Mouse (Mus musculus) activated CD4-positive, CD25-positive, alpha-beta regulatory T cell, adult 4 months (primary cell): ENCODE measurements around the gene Heatr6. TPM values are rescaled to one million over a fixed set of nuclear protein-coding genes. Genes with fewer than 3 reads are reported as not detected.

Source experiments
- ATAC-seq: one replicate; pipeline ENCODE4 v1.8.0; 2017
- polyA plus RNA-seq, 2 experiments: library from polyadenylated mRNA; unstranded; fragments of 100-300 nt; shearing (Covaris generic); gene quantifications; one replicate each; pipeline ENCODE4 v1.2.1; 2017

Gene Heatr6
- polyA plus RNA-seq: 10 to 100 TPM; 27.8 to 28.1 TPM

DNA sequence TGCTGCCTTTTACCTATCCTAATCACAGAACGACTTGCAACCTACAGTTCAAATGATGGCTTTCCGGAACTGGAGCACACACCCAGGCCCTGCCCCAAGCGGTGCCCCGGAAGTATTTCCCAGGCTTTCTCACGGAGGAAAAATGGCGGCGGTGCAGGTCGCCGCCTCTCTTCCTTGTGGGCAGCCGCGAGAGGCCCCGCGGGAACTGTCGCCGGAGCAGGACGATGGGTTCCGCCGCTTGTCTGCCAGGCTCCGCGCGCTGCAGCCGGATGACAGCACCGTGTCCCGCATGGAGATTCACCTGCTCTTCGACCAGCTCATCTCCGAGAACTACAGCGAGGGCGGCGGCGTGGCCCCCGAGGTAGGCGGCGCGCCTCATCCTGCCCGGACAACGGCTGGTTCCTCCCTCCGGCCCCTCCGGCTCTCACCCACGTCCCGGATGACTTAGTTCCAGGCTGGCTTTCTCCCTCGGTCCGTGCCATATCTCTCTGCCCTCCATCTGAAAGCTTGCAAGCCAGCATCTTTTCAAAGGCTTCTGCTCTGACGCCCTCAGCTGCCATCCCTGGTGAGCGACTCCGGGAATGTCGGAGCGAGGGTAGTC lies at the start of gene Heatr6:
TSS of gene Heatr6 (plus strand) at position 116 of the 601 bp plus-strand sequence.
- ATAC-seq: peak; percentile 90

DNA sequence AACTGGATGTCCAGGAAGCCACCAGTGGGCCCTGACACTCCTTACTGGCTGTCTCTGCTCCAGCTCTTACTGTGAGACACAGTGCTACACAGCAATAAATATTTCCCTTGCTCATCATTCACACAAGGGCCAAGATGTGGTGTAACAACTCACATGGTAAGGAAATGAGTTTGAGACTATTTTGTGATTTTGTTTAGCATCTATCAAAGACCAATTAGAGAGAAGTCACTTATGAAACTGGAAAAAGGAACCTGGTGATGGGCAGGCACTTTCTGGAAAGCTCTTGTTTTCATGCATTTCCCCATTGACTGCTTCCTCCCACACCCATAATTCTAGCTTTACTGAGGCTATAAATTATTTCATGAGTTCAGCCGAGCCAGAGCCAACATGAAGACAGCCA lies 49.8 kb upstream of the Heatr6 start, which contains the start of gene Wfdc17:
TSS of gene Wfdc17 (plus strand) at position 287 of the 400 bp plus-strand sequence.
- no peak for ATAC-seq

DNA sequence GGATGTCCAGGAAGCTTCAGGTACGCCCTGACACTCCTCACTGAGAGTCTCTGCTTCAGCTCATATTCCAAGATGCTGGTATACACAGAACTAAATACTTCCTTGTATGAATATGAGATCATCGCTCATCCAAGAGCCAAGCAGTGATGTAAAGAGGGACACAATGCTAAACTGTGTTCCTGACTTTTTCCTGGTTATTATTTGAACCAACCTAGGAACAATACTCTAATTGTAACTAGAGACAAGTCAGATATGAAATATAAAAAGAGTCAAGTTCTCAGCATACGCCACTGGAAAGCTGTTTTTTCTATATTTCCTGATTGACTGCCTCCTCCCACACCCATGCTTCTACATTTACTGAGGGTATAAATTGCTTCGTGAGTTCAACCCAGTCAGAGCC lies 44.8 kb upstream of the Heatr6 start, which contains the start of gene Wfdc18:
TSS of gene Wfdc18 (plus strand) at position 301 of the 400 bp plus-strand sequence.
- ATAC-seq: no peak

- ATAC-seq: no peak
Measured at GRCm38 (mm10) chr11:83709683-83710082, 43.8 kb upstream of the Heatr6 start.

- no peak for ATAC-seq
Measured at GRCm38 (mm10) chr11:83712671-83713070, 40.8 kb upstream of the Heatr6 start.

DNA sequence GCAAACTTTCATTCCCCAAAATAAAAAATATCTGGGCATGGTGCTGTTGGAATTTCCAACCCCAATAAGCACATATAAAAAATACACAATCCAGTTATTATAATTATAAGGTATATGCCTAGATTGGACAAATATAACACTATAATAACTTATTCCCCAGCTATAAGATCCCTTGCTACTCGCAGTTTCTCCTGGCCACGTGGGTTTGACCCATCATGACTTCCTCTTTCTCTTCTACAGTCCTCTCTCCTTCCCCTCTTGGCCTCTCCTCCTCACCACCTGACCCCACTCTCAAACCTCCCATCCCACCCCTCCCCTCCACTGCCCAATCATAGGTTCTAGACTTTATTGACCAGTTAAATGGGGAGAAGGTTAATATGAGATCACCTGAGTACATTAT lies 39.6 kb upstream of the Heatr6 start:
- ATAC-seq: no peak

- no peak for ATAC-seq
Measured at GRCm38 (mm10) chr11:83717042-83717665, 36.3 kb upstream of the Heatr6 start.

- no peak for ATAC-seq
Measured at GRCm38 (mm10) chr11:83720766-83721165, 32.7 kb upstream of the Heatr6 start.

GRCm38 (mm10) chr11:83728757-83729432 lies 24.6 kb upstream of the Heatr6 start:
- ATAC-seq: no peak

GRCm38 (mm10) chr11:83731116-83731515 lies 22.4 kb upstream of the Heatr6 start:
- ATAC-seq: no peak

GRCm38 (mm10) chr11:83733071-83733640 lies 20.3 kb upstream of the Heatr6 start:
- ATAC-seq: no peak

DNA sequence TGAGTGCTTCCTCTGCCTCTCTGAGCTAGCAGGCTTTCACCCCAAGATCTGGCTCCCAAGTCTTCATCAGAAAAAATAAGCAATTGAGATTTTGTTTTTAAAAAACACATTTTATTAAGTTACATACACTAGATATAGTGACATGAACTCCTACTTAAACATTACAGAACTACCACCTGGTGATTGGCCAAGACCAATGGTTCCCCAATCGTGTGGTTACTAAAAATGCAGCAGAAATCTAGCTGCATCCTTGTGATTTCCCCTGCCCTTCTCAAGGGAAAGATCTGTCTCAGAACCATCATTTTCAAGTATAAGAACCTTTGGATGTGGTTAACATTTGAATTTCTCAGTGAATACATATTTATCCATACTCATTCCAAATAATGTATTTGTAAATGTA lies 19.3 kb upstream of the Heatr6 start:
- ATAC-seq: no peak

DNA sequence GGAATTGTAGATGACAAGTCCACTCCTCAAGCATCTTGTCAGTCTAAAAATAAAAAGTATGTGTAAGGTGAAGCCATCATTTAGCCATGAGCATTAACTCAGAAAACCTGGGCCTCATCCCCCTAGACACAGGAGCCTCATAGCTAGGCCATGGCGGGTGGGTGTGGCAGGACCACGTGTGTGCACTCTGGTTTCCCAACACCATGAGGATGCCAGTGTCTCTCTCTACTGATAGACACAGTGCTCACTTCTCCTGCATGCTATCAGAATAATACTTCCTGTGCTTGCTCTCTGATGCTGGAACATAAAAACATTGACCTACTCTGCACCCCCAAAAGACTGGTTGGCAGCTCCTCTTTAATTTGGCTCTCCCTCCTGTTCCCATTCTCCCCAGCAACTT lies 17.6 kb upstream of the Heatr6 start:
- no peak for ATAC-seq

DNA sequence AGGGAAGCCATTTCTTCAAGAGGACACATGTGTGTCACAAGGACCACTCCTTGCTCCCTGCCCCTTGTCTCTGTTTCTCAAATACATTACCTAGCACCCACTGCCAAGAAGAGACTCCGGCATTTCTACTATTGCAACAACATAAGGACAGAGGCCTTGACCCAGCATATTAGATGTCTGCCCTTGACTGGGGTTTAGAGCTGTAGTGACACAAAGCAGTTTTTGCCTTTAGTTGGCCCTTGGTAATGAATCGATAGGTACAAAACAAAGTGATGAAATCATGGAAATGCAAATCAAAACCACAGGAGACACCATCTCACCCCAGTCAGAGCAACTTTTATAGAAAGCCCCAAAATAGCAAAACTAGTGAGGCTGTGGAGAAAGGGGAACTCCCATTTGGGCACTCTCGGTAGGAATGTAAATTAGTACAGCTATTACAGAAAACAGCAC lies 16.4 kb upstream of the Heatr6 start:
- ATAC-seq: peak; percentile 86

- no peak for ATAC-seq
Measured at GRCm38 (mm10) chr11:83739241-83739640, 14.3 kb upstream of the Heatr6 start.

- no peak for ATAC-seq
Measured at GRCm38 (mm10) chr11:83740443-83740991, 13.0 kb upstream of the Heatr6 start.

- no peak for ATAC-seq
Measured at GRCm38 (mm10) chr11:83741841-83742240, 11.7 kb upstream of the Heatr6 start.

GRCm38 (mm10) chr11:83742731-83743355 lies 10.7 kb upstream of the Heatr6 start:
- no peak for ATAC-seq

DNA sequence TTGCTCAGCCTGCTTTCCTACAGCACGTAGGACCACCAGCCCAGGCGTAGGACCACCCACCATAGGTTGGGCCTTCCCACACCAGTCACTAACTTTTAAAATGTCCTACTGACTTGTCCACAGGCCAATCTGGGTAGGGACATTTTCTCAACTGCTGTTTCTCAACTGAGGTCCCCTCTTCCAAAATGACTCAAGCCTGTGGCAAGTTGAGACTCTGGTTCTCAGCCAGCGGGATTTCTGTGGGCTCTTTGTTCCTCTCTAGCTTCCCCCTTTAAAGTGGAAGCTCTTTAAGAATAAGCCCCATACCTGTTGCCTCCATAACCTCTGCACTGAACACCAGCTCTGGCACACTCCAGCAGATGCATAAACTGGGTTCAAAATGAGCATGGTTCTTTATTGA lies 10.0 kb upstream of the Heatr6 start:
- no peak for ATAC-seq

GRCm38 (mm10) chr11:83746152-83746551 lies 7.3 kb upstream of the Heatr6 start:
- ATAC-seq: no peak

GRCm38 (mm10) chr11:83746681-83747080 lies 6.8 kb upstream of the Heatr6 start, which contains the start of gene Wfdc21:
Gene Wfdc21 (plus strand): TSS chr11:83746940.
- ATAC-seq: no peak
